Mouse (Mus musculus) T-cell, adult 2 months (primary cell): Measurements from ENCODE around the gene Stk39.

ENCODE experiments used
- DNase-seq: peaks from one replicate; pipeline ENCODE4 v3.0.0; 2022; ENCODE audit warnings: low spot score

The Stk39 gene

DNA sequence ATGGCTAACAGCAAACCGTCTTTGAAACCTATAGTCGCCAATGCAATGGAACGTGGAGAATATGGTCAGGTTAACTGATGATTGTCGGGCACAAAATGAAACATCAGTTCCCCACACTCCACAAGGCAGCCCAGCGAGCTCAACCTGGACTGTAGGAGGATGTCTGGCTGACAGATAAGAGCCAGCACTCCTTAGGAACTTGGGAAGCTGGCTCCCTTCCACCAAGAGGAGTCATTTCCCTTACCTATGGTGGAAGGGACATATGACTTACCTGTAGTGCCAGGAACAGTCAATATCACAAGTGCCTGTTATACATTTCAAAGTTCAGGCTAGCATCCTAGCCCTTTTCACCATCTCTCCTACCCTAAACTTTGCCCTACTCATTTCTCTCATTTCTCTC, 14.0 kb downstream of the Stk39 start:
- no peak for DNase-seq

DNA sequence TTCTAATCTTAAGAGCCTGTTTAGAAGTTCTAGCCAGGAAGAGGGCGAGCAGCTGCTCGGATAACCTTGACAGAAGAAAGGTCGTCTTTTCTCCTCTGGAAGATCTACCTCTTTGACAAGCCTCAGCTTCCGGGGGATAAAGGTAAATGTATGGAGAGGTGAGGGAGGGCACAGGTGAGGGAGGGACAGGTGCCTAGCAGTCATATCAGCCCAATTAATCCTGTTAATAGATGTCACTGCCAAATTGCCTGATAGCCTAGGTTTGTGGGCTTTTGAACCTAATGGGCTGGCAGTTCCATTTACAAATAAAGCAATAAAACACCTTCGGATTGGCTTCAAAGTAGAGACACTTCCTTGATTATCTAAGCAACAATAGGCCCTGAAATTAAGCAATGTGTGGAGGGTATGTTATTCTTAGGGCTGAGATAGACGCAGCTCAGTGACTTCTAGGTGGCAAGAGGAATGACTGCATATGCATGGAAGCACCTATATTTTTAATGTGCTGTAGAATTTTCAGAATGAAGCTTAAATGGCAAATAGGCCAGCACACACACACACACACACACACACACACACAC, 14.5 kb downstream of the Stk39 start:
- DNase-seq: no peak

DNA sequence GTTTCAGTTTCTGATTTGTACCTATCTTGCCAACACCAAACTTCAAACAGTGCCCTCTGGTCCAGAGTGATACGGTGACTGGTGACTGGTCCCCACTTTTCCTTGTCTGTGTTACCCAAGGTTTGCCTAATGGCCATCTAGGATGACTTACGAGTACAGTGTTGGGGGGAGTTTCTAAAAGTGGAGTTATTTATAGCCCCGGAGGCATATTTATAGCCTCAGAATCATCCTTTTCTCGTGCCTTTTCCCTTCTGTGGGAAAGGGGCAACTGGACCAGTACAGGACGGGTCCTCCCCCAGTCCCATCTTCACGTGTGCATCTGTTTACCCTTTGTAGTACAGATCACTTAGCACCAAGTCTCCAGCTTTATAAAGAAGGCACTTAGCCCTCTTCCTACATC, 15.2 kb downstream of the Stk39 start:
- DNase-seq: no peak

DNA sequence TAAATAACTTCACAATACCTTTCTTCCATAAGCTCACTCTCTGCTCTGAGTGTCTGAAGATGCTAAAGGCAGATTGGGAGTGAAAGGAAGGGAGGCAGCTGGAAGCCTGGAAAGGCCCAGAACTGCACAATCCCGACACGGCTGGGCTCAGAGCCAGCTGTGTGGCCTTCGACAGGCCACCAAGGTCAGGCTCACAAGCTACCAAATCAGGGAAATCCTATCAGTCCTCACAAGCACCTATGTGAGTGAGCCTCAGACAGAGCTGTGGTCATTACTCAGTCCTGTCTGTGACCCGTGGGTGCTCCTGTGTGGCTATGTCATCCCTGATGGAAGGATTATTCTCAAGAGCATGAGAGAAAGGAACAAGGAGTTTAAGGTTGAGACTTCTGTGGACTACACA, 19.7 kb downstream of the Stk39 start:
- DNase-seq: no peak

DNA sequence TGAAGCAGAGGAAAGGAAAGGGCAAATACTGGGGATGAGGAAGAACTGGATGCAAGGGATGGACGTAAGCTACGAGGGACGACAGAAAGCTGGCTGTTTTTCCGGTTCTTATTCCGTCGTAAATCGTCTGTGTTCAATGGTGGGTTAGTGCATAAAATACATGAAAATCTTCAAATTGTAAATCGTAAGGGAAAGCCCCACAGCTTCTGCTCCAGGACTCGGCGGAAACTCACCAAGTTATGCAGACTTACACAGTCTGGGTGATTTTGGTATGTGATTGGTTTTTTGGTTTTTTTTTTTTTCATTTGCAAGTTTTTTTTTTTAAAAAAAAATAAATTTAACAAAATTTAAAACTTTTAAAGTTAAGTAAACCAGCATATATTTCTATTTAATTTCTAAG, 24.0 kb downstream of the Stk39 start:
- no peak for DNase-seq

DNA sequence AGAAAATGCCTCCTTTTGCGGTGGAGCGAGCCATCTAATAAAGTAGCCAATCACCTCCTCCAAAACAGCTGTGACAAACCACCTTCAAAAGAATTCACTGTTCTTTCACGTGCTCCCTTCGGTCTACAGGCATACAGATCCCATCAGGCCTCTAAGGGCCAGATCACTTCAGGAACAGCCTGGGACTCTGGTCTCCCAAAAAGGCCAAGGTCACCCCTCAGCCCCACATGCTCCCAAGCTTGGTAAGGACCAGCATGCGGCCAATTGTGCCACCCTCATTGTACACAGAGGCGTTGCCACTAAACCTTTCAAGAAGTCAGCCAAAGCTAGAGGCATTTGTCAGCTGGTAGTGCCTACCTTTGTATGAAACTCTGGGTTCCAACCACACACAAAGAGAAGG, 28.9 kb downstream of the Stk39 start:
- DNase-seq: no peak

DNA sequence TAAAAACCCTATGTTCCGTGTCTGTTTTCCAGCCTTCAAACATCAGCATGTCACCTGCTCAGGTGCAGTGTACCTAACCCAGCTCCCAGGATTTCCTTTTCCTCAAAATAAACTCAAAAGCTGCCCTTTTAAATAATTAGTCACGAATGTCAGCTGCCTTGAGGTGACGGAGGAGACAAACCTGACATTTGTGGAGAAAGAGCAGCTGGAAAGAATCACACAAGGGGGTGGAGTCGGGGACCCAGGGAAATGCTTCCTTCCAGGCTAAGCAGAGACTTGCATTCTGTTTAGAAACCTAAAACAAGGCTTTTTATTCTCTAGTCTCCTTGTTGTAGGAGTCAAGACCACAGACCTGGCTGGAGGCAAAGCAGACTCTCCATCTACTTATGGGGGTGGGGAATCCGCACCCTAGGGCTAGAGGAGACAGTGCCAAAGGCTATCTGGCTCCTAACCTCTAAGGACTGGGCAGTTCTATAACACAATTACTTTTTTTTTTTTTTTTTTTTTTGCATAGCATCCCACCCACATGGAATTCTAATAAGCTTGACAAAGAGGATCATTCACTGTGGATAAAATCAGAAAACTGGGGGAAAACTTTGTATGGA, 29.9 kb downstream of the Stk39 start:
- DNase-seq: no peak

DNA sequence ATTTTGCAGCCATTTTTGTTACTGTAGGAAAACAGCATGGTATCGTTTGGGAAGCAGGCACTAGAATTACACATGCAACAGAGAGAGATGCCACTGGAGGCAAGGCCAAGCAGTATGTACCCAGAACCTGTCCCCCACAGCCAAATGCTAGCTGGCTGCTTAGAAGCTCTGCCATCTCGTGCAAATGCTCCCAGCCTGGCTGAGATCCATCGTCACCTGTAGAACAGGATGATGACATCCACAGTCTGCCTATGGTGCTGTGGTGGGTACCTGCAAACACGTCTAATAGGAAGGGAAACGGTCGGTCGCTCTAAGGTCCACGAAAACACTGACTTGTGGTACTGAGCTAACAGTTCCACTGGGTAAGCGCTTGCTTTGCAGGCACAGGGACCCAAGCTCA, 32.5 kb downstream of the Stk39 start:
- DNase-seq: no peak

DNA sequence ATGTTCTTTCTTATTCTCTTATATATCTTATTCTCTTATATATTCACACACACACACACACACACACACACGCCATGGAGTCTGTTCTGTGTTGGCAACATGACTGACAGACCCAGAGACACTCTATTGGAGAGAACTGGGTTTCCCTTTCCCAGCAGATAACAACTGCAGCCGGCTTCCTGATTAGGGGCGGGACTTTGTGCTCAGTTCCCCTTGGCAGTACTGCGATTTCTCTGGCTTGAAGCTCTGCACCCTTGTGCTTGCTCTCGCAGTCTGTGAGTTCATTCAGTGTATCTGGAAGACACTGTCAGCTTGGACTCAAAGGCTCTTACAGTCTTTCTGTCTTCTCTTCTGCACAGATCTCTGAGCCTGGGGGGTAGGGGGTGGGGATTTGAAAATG, 34.1 kb downstream of the Stk39 start:
- no peak for DNase-seq

DNA sequence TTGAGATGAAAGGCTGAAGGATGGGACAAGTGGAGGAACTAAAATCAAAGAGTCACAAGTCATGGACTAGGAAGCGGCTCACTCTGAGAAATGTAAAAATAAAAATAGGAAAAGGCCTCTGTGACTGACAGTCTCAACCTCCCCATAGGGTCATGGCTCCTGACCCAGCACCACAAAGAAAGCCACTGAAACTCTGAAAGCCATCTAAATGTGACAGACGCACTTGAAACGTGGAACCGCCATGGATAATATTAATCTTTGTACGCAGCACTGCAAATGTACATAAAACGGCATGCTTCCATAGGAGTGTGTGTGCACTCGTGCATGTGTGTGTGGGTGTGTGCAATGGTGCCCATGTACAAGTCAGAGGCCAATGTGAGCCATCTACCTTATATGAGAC, 34.9 kb downstream of the Stk39 start:
- no peak for DNase-seq

DNA sequence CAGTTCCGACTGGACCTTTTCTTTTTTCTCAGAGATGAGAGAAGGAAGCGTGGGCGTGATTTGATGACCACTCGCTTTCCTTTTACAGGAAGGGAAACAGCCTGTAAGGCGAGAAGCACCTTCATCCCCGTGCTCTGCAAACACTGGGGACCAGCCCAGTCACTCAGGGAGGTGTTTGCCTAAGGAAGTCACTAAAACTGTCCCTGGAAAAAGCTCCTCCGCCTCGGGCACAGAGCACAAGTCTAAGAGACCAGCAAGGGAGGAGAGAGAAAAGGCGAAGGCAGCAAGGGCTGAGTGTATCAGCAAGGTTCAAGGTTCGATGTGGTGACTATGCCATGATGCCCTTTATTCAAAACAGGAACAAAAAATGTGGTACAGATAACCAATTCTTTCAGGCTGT, 35.8 kb downstream of the Stk39 start:
- no peak for DNase-seq

DNA sequence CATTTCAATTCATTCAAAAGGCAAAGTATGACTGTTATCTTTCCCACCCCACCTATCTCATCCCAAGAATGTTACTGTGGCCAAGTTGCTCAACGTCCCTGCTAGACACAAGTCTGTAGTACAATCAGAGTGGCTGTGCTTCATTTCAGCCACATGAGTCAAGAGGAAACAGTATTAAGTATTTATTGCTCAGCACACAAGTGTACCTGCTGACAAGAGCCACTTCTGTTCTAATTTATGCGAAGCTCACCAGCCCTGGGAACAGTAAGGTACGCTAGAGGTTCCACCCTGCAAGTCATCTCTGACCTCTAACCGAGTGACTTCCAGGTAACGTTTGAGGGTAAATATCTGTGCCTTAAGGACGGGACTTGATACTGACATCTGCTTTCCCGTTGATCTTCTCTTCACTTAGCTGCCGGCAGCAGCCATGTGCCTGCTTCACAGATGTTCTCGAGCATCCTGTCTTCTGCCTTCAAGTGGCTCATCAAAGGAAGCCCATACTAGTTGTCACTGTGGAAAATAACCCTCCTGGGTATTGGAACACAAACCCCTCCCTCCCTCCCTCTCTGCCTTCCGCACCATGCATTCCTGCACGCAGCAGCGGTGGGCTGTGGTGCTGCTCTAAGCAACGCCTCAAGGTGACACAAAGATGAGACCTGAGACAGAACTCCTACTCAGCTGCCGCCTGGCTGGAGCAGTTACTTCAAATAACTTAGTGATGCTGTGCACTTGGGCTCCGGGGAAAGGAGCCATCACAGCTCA, 36.4 kb downstream of the Stk39 start:
- DNase-seq: peak; percentile 78

DNA sequence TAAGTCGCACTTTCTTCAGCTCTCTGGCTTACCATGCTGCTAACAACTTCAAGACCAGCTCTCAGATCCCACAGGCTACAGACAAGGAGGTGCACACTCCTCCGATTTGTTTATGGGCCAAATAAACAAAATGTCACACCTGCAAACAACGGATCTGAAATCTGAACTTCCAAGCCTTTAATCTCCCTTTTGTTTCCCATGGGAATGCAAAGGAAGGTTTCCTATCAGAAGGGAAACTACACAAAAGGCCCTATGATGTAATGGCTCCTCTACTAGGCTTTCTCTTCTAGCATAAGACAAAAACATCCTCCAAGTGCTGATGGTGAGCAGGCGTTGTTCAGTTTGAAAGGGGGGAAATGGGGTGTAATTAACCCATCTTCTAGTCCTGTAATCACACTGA, 37.1 kb downstream of the Stk39 start:
- DNase-seq: no peak

DNA sequence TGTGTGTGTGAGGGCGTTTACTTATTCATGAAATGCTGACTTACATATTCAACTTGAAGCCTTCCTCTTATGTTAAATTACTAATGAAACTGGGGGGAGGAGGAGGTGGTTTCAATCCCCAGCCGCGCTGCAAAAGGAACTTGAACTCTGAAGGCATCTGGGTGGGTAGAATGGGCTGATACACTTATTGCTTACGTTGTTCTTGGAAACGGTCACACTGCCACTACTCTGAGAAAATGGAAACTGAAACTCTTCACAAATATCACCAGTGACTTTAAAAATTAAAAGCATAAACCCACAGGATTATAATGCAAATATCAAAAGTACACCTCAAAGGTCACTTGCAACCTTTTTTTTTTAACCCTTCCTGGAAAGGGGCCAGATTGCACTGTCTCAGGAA, 37.5 kb downstream of the Stk39 start:
- peak; percentile 18 for DNase-seq

DNA sequence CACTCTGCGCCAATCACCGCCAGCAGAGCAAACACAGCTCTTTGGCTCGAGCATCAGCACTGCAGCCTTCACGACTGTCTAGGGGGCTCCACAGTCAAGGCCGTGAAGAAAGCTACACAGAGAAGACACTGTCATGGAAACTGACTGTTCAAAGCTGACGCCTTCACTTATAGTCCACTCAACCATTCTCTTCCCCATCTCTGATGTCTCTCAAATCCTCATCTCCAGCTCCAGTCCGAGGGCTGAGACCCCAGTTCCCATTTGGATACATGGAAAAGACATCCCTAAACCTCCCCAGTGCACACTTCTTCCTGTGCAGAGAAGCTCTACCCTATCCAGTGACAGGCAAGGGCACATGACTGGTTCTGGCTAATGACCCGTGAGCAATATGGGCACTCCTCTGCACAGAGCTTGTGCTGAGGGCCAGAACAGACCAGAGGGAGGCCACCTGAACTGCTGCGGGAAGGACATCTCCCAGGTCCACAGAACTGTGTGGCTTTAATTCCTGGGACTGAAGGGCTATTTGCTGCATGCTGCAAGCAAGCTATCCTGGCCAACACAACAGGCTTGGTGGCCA, 38.2 kb downstream of the Stk39 start:
- DNase-seq: no peak

DNA sequence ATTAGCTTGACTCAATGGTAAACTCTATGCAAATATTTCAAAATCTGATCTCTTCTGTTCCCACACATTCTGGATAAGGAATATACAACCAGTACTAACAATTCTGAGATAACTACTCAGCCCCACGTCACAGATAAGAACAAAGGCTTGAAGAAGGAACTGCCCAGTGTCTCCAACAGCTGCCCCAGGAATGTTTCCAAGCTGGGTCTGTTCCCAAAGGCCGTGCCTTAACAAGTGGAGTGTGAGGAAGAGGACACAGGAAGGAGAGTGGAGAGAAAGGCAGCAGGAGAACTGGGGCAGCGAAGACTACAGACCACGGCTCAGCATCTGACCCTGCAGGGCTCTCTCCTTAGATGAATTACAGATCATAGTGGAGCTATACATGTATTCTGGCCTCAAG, 39.2 kb downstream of the Stk39 start:
- DNase-seq: no peak

DNA sequence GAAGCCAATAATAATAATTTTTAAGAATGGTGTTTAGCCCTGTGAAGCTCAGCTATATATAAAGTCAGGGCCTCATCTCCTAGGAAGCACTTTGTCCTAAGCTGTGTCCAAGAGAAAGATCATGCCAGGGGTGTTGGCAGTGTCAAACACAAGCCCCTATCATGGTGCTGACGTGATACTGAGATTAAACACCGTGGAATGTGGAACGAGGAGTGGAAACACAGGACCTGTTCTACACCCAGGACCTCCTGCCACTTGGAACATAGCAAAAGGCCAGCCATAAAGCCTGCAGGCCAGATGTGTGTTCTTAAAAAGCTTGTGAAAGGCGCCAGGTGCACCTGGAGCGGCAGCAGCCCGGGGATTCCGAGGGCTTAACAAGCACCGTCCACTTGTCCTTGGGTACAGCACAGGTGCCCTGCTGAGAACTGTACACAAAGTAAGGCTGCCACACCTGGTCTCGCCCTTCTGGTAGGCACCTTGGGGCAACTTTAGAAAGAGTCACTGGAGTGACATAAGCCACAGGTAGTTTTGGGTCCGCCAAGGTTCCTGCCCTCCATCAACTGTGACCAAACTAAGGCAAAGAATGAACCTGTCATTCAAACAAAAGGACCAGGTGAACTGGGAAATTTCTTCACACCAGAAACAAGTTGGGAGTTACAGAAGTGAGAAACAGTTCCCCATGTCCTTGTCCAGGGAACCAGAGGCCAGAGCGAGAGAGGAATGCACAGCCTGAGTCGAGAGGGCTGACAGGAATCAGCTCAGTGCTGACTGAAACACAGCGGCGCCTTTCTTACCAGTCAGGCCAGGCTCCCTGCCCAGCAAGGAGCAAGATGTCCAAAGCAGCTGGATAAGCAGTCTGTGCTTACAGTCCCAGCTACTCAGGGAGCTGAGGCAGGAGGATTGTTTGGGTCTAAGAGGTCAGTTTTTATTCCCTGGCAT, 40.8 kb downstream of the Stk39 start:
- no peak for DNase-seq

DNA sequence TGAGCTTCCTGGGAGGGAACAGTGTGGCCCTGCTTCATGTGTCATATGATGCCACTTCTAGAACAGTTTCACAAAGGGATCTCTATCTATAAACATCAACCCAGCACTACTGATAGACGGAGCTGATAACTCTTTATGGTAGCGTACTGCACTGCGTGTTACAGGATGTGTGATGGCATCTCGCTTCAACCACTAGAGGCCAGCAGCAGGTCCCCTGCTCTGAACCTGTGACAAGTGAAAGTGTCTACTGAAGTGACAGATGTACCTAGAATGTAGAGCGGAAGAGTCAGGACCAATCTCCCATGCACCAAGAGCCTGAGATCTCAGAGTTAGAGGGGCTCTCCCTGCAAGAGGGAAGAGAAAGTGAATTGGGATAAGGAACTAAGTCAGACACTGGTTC, 41.6 kb downstream of the Stk39 start:
- DNase-seq: peak; percentile 82

DNA sequence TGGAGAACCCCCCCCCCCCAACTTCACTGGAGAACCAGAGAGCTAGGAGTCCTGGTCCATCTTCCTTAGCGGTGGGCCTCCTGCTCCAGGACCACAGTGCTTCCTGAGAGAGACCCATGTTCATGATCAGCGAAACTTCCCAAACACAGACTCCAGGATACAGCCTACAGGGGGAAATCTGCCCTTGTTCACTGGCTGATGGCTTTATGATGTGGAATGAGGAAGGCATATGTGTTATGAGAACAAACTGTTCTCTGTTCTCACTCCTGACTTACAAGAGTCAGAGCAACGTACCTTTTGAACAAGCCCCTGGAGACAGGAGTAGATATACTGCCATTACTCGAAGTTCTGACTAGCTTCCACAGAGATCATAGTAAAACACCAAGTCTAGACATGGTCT, 42.6 kb downstream of the Stk39 start:
- no peak for DNase-seq

DNA sequence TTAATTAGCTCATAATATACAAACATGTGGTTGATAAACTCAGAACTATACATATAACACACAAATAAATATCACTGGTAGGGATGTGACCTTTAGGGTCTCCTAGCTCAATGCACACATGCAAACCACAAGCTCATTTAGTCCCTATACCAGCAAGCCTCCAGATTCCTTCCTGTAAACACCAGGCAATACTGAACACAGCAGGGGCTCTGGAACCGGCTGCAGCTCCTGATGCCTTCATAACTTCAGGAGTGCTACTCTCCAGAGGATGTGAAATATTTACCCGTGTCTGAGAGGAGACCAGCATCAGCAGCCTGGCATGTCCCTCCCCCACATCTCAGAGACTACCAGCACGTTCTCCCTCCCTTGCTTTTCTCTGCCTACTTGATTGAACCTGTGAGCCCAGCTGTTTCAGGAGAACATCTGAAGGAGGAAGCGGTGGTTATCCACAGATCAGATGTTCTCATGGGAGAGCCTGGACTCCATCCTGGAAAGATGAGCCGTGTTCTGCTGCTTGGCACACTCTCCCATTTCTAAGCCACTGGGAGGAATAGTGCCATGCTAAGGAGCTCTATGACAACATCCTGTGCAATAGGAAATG, 45.0 kb downstream of the Stk39 start:
- DNase-seq: no peak

DNA sequence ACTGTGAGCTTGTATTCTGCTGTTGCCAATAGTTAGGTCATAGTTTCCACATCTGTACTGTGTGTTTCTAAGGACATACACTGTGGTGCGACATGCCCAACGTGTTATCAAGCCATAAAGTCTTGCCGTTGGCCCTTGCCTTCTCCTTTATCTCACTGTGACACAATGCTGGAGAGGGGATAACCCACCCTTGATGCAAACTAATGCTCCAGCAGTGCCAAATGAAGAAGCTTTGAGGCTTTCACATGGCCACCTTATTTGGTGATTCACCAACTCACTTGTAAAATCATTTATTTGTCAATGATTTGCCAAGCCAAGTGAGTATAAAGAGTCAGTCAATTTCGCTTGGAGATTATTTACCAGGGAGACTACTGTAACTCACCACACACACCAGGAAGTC, 46.0 kb downstream of the Stk39 start:
- no peak for DNase-seq

DNA sequence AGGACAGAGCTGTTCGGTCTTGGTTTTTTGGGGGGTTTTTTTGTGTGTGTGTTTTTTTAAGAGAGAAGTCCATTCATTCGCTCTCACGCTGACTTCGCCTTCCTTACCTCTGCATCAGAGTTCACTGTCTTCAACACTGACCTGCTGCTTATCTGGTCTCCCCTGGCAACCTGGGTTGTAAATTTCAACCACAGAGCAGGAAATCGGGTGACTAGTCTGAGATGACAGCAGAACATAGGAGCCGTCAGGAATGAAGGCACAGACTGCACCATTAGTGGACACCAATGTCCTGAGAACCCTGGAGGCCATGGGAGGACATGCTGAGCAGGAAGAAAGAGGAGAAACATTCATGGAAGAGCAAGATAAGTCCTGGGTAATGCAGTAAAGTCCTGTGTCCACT, 51.1 kb downstream of the Stk39 start:
- no peak for DNase-seq
